Mouse (Mus musculus) hindbrain, embryonic 10.5 days (tissue): ENCODE measurements around the gene Tapbp. TPM values are rescaled to one million over a fixed set of nuclear protein-coding genes. Genes with fewer than 3 reads are reported as not detected.
A peak's percentile ranks its signal among the peaks of the same experiment; 100 is the strongest.

Experiments used
- DNase-seq: peaks from one replicate; pipeline ENCODE4 v3.0.0-alpha.2; 2017; ENCODE audit warnings: low spot score
- H3K27ac ChIP-seq: fragments of 300-500 bp; sonication (generic); 2 replicates; pipeline ENCODE4 v1.5.1; 2016; ENCODE audit warnings: mild to moderate bottlenecking, moderate library complexity
- H3K27me3 ChIP-seq: fragments of 300-500 bp; sonication (generic); 2 replicates; pipeline ENCODE4 v1.6.1; 2016; ENCODE audit warnings: mild to moderate bottlenecking; ENCODE audit not compliant: poor library complexity, insufficient read depth, severe bottlenecking
- H3K36me3 ChIP-seq: fragments of 300-500 bp; sonication (generic); 2 replicates; pipeline ENCODE4 v1.6.1; 2016; ENCODE audit warnings: mild to moderate bottlenecking, moderate library complexity
- H3K4me1 ChIP-seq: fragments of 300-500 bp; sonication (generic); replicated peaks from 2 replicates; pipeline ENCODE4 v1.6.1; 2016; ENCODE audit warnings: mild to moderate bottlenecking
- H3K4me3 ChIP-seq: fragments of 300-500 bp; sonication (generic); 2 replicates; pipeline ENCODE4 v1.5.1; 2016; ENCODE audit warnings: mild to moderate bottlenecking, moderate library complexity
- H3K9me3 ChIP-seq: fragments of 300-500 bp; sonication (generic); 2 replicates; pipeline ENCODE4 v1.6.1; 2016; ENCODE audit warnings: mild to moderate bottlenecking, moderate library complexity
- WGBS: fragments of 180-500 bp; shearing (Covaris S2); methylation state at CpG from one replicate; pipeline ENCODE4 v1.1.7; 2016; 5-methylcytosine and 5-hydroxymethylcytosine counted together
- polyA plus RNA-seq: library from polyadenylated mRNA; unstranded; fragments of >200 nt; fragmentation: Nextera tagmentation; extraction: Ambion mirVana; gene quantifications from 2 replicates; pipeline ENCODE4 v1.2.1, GENCODE M21; 2016

The Tapbp gene
- polyA plus RNA-seq, 1 experiment from 2014 or later, result 17.2 TPM

GRCm38 (mm10) chr17:33955555-33956214, 40.0 kb downstream of the Tapbp start, which contains the start of the genes Vps52 and Rps18:
Gene Vps52, plus strand, starts transcription at chr17:33955812.
Gene Rps18, minus strand, starts transcription at chr17:33956001.
- no peaks in the 10 kb centered on the region for H3K27me3 ChIP-seq
- H3K36me3 ChIP-seq, result peaks cover 68% of the 10 kb centered on the region
- H3K4me1 ChIP-seq, result peaks cover 50% of the 10 kb centered on the region
- WGBS, result under 1% methylated on average over 50 of the region's 50 CpGs
- peak within 1 kb of the TSS; percentile 96 for H3K4me3 ChIP-seq
- H3K9me3 ChIP-seq, result no peaks in the 10 kb centered on the region
- H3K27ac ChIP-seq, result peak within 1 kb of the TSS; percentile 97
- DNase-seq, result peak; percentile 95

GRCm38 (mm10) chr17:33956336-33956735, 40.6 kb downstream of the Tapbp start:
- WGBS, result 10% methylated on average over 10 of the region's 10 CpGs
- DNase-seq, result no peak
- Histone ChIP-seq H3K4me3 (peak overlapping the region; percentile 96), H3K27me3 (no peaks in the 10 kb centered on the region), H3K4me1 (peaks cover 44% of the 10 kb centered on the region), H3K9me3 (no peaks in the 10 kb centered on the region), H3K27ac (peak overlapping the region; percentile 97), H3K36me3 (peaks cover 69% of the 10 kb centered on the region)

- DNase-seq, result no peak
- Histone ChIP-seq H3K4me1 (peaks cover 33% of the 10 kb centered on the region), H3K4me3 (peak overlapping the region; percentile 9; the same call in 1 of the 2 replicates), H3K27ac (no peak overlapping the region), H3K36me3 (peaks cover 69% of the 10 kb centered on the region), H3K9me3 (no peaks in the 10 kb centered on the region), H3K27me3 (no peaks in the 10 kb centered on the region)
- WGBS, result 85% methylated on average over 6 of the region's 6 CpGs
These were observed 41.8 kb downstream of the Tapbp start for GRCm38 (mm10) chr17:33957493-33957892.

- peaks cover 69% of the 10 kb centered on the region for H3K36me3 ChIP-seq
These were observed 42.8 kb downstream of the Tapbp start for GRCm38 (mm10) chr17:33958451-33958850.

GRCm38 (mm10) chr17:33959135-33959534, 43.4 kb downstream of the Tapbp start:
- no peak overlapping the region for H3K4me3 ChIP-seq
- peaks cover 69% of the 10 kb centered on the region for H3K36me3 ChIP-seq
- H3K27me3 ChIP-seq, result no peaks in the 10 kb centered on the region
- peaks cover 17% of the 10 kb centered on the region for H3K4me1 ChIP-seq
- no peaks in the 10 kb centered on the region for H3K9me3 ChIP-seq
- H3K27ac ChIP-seq, result no peak overlapping the region
- WGBS, result 95% methylated on average over 13 of the region's 13 CpGs
- DNase-seq, result no peak

More at GRCm38 (mm10) chr17:33958451-33958850, 42.8 kb downstream of the Tapbp start:
- DNase-seq, result no peak
- no peak overlapping the region for H3K27ac ChIP-seq
- no peaks in the 10 kb centered on the region for H3K9me3 ChIP-seq
- H3K27me3 ChIP-seq, result no peaks in the 10 kb centered on the region
- no peak overlapping the region for H3K4me3 ChIP-seq
- WGBS, result 96% methylated on average over 11 of the region's 11 CpGs
- H3K4me1 ChIP-seq, result peaks cover 24% of the 10 kb centered on the region

- 94% methylated on average over 15 of the region's 15 CpGs for WGBS
- Histone ChIP-seq H3K27ac (no peak overlapping the region), H3K36me3 (peaks cover 67% of the 10 kb centered on the region), H3K27me3 (no peaks in the 10 kb centered on the region), H3K4me3 (no peak overlapping the region), H3K9me3 (no peaks in the 10 kb centered on the region), H3K4me1 (peaks cover 10% of the 10 kb centered on the region)
- DNase-seq, result no peak
These were observed 44.2 kb downstream of the Tapbp start for GRCm38 (mm10) chr17:33959948-33960347.

- H3K4me1 ChIP-seq, result no peaks in the 10 kb centered on the region
- no peaks in the 10 kb centered on the region for H3K9me3 ChIP-seq
- no peak overlapping the region for H3K27ac ChIP-seq
- peaks cover 85% of the 10 kb centered on the region for H3K36me3 ChIP-seq
- no peaks in the 10 kb centered on the region for H3K27me3 ChIP-seq
- 91% methylated on average over 7 of the region's 7 CpGs for WGBS
- no peak for DNase-seq
- no peak overlapping the region for H3K4me3 ChIP-seq
These were observed 47.2 kb downstream of the Tapbp start for GRCm38 (mm10) chr17:33962876-33963275.

- 95% methylated on average over 17 of the region's 17 CpGs for WGBS
- Histone ChIP-seq H3K27me3 (no peaks in the 10 kb centered on the region), H3K9me3 (0 out of 2 replicates have a peak, but pooled peaks cover 4% of the 10 kb centered on the region), H3K4me1 (0 out of 2 replicates have a peak, but pooled peaks cover 3% of the 10 kb centered on the region), H3K27ac (no peak overlapping the region), H3K36me3 (peaks cover 62% of the 10 kb centered on the region), H3K4me3 (no peak overlapping the region)
- DNase-seq, result no peak
These were observed 49.6 kb downstream of the Tapbp start for GRCm38 (mm10) chr17:33965082-33965845.

- DNase-seq, result no peak
- Histone ChIP-seq H3K4me1 (0 out of 2 replicates have a peak, but pooled peaks cover 3% of the 10 kb centered on the region), H3K36me3 (peaks cover 55% of the 10 kb centered on the region), H3K27ac (no peak overlapping the region), H3K9me3 (0 out of 2 replicates have a peak, but pooled peaks cover 4% of the 10 kb centered on the region), H3K27me3 (no peaks in the 10 kb centered on the region; the same call in 1 of the 2 replicates), H3K4me3 (no peak overlapping the region)
- 86% methylated on average over 16 of the region's 16 CpGs for WGBS
These were observed 50.3 kb downstream of the Tapbp start for GRCm38 (mm10) chr17:33965846-33966550.

GRCm38 (mm10) chr17:33968489-33968888, 52.8 kb downstream of the Tapbp start:
- H3K4me3 ChIP-seq, result no peak overlapping the region
- peaks cover 30% of the 10 kb centered on the region for H3K36me3 ChIP-seq
- 4% methylated on average over 9 of the region's 9 CpGs for WGBS
- no peak overlapping the region for H3K27ac ChIP-seq
- H3K27me3 ChIP-seq, result no peaks in the 10 kb centered on the region; the same call in 1 of the 2 replicates
- 0 out of 2 replicates have a peak, but pooled peaks cover 3% of the 10 kb centered on the region for H3K4me1 ChIP-seq
- H3K9me3 ChIP-seq, result 0 out of 2 replicates have a peak, but pooled peaks cover 4% of the 10 kb centered on the region
- peak; percentile 88 for DNase-seq

- Histone ChIP-seq H3K9me3 (0 out of 2 replicates have a peak, but pooled peaks cover 4% of the 10 kb centered on the region), H3K27ac (no peak overlapping the region), H3K4me3 (no peak overlapping the region), H3K36me3 (peaks cover 26% of the 10 kb centered on the region), H3K27me3 (no peaks in the 10 kb centered on the region; the same call in 1 of the 2 replicates), H3K4me1 (0 out of 2 replicates have a peak, but pooled peaks cover 3% of the 10 kb centered on the region)
- WGBS, result 30% methylated on average over 5 of the region's 5 CpGs
- no peak for DNase-seq
These were observed 53.2 kb downstream of the Tapbp start for GRCm38 (mm10) chr17:33968927-33969326.

- WGBS, result 73% methylated on average over 4 of the region's 4 CpGs
- Histone ChIP-seq H3K4me3 (no peak overlapping the region), H3K36me3 (peaks cover 22% of the 10 kb centered on the region), H3K27ac (no peak overlapping the region), H3K4me1 (0 out of 2 replicates have a peak, but pooled peaks cover 3% of the 10 kb centered on the region), H3K9me3 (0 out of 2 replicates have a peak, but pooled peaks cover 4% of the 10 kb centered on the region), H3K27me3 (no peaks in the 10 kb centered on the region; the same call in 1 of the 2 replicates)
- no peak for DNase-seq
These were observed 53.7 kb downstream of the Tapbp start for GRCm38 (mm10) chr17:33969394-33969793.
